Mouse (Mus musculus) liver, embryonic 11.5 days (tissue): ENCODE measurements around the gene Fli1. TPM values are rescaled to one million over a fixed set of nuclear protein-coding genes. Genes with fewer than 3 reads are reported as not detected.

ENCODE experiments used
- polyA plus RNA-seq: library from polyadenylated mRNA; unstranded; fragments of >200 nt; fragmentation: Nextera tagmentation; extraction: Ambion mirVana; gene quantifications from 2 replicates; pipeline ENCODE4 v1.2.1, GENCODE M21; 2014

The Fli1 gene
- polyA plus RNA-seq, 1 experiment from 2014 or later, result 24.3 TPM

Other genes starting within 250 kb of the Fli1 start
- gene Kcnj5, start 198.5 kb downstream of the Fli1 start, polyA plus RNA-seq, result 3.7 and 4.8 TPM in 2 replicates
- not detected in 2 replicates for gene Kcnj1, start 170.4 kb downstream of the Fli1 start, polyA plus RNA-seq
- 31.4 and 35.8 TPM in 2 replicates for gene Ets1, start 93.4 kb upstream of the Fli1 start, polyA plus RNA-seq